Mouse (Mus musculus): ENCODE results near the gene Zfp644.

GRCm38 (mm10) chr5:106575098-106575497 lies 122.0 kb downstream of the Zfp644 start:
- no peak for TF ChIP-seq ZC3H11A (IDR thresholded peaks at IDR 0.05; ENCODE audit: borderline replicate concordance, low read depth, low read length)
- TF ChIP-seq MAFK (IDR thresholded peaks at IDR 0.05; ENCODE audit: insufficient read depth, low read depth, low read length) = no peak
